Mouse (Mus musculus) lung, embryonic 14.5 days (tissue): ENCODE measurements at regions not wholly inside any gene's neighbourhood (a gene's known extent, or its start where the extent isn't known, plus 50 kb on each side); places are given as distances from the start of the nearest gene placed in this dataset.

Source experiments
- ATAC-seq: fragments of 200-750 bp; cut with Nextera tagmentation; 2 replicates; pipeline ENCODE4 v1.8.0; 2017; ENCODE audit warnings: mild to moderate bottlenecking, moderate TSS enrichment, moderate library complexity; ENCODE audit not compliant: insufficient read depth
- DNase-seq: peaks from one replicate; pipeline ENCODE4 v3.0.0-alpha.2; 2015
- H3K27ac ChIP-seq: fragments of 300-500 bp; sonication (generic); 2 replicates; pipeline ENCODE4 v1.5.1; 2014; ENCODE audit warnings: low read depth, mild to moderate bottlenecking, moderate library complexity
- H3K27me3 ChIP-seq: fragments of 300-500 bp; sonication (generic); 2 replicates; pipeline ENCODE4 v1.6.1; 2014; ENCODE audit warnings: low read length, control low read depth; ENCODE audit not compliant: insufficient read depth
- H3K36me3 ChIP-seq: fragments of 300-500 bp; sonication (generic); 2 replicates; pipeline ENCODE4 v1.6.1; 2014; ENCODE audit warnings: control low read depth; ENCODE audit not compliant: insufficient read depth
- H3K4me1 ChIP-seq: fragments of 300-500 bp; sonication (generic); 2 replicates; pipeline ENCODE4 v1.6.1; 2014; ENCODE audit warnings: antibody characterized with exemption, control low read depth; ENCODE audit not compliant: insufficient read depth
- H3K4me2 ChIP-seq: fragments of 300-500 bp; sonication (generic); 2 replicates; pipeline ENCODE4 v1.6.1; 2014; ENCODE audit warnings: mild to moderate bottlenecking
- H3K4me3 ChIP-seq: fragments of 300-500 bp; sonication (generic); 2 replicates; pipeline ENCODE4 v1.5.1; 2014; ENCODE audit warnings: low read depth, low read length
- H3K9ac ChIP-seq: fragments of 300-500 bp; sonication (generic); 2 replicates; pipeline ENCODE4 v1.6.1; 2014
- H3K9me3 ChIP-seq: fragments of 300-500 bp; sonication (generic); 2 replicates; pipeline ENCODE4 v1.6.1; 2016; ENCODE audit warnings: low read depth, low read length, control low read depth
- CTCF ChIP-seq: IDR thresholded peaks from 2 replicates; pipeline ENCODE4 v1.5.1; 2016; ENCODE audit warnings: antibody characterized with exemption, low read depth
- WGBS: fragments of 180-500 bp; shearing (Covaris S2); extraction: QIAGEN DNeasy Blood & Tissue Kit; methylation state at CpG from one replicate; pipeline ENCODE4 v1.1.7; 2014; 5-methylcytosine and 5-hydroxymethylcytosine counted together

- no peaks in the 10 kb centered on the region for H3K4me1 ChIP-seq
- no peak for TF ChIP-seq CTCF
- no peak overlapping the region for H3K9ac ChIP-seq
- 35% methylated on average over 6 of the region's 6 CpGs for WGBS
- DNase-seq = peak; percentile 58
- peak overlapping the region; percentile 56 for H3K27ac ChIP-seq
- H3K9me3 ChIP-seq = no peaks in the 10 kb centered on the region
- ATAC-seq = peak; percentile 67
- no peak overlapping the region for H3K4me3 ChIP-seq
- no peaks in the 10 kb centered on the region for H3K27me3 ChIP-seq
- no peaks in the 10 kb centered on the region for H3K36me3 ChIP-seq
- 0 out of 2 replicates have a peak overlapping the region, but pooled peaks have one; percentile 3 for H3K4me2 ChIP-seq
Observed at GRCm38 (mm10) chr2:11398391-11398790, 155.5 kb downstream of the Pfkfb3 start.

GRCm38 (mm10) chr2:11396835-11397234, 157.0 kb downstream of the Pfkfb3 start:
- no peak for DNase-seq
- Histone ChIP-seq H3K4me3 (no peak overlapping the region), H3K27me3 (no peaks in the 10 kb centered on the region), H3K27ac (no peak overlapping the region), H3K4me2 (no peak overlapping the region), H3K36me3 (no peaks in the 10 kb centered on the region), H3K4me1 (no peaks in the 10 kb centered on the region), H3K9me3 (no peaks in the 10 kb centered on the region), H3K9ac (no peak overlapping the region)
- ATAC-seq = no peak
- 84% methylated on average over 3 of the region's 3 CpGs for WGBS
- TF ChIP-seq CTCF = peak; percentile 19; the same call in 1 of the 2 replicates

GRCm38 (mm10) chr2:11394675-11395349, 159.1 kb downstream of the Pfkfb3 start:
- H3K4me1 ChIP-seq = no peaks in the 10 kb centered on the region
- H3K9me3 ChIP-seq = no peaks in the 10 kb centered on the region
- no peak overlapping the region for H3K4me2 ChIP-seq
- H3K27me3 ChIP-seq = no peaks in the 10 kb centered on the region
- no peaks in the 10 kb centered on the region for H3K36me3 ChIP-seq
- no peak for ATAC-seq
- no peak overlapping the region for H3K9ac ChIP-seq
- no peak for DNase-seq
- TF ChIP-seq CTCF = no peak
- no peak overlapping the region for H3K27ac ChIP-seq
- WGBS = 67% methylated on average over 4 of the region's 5 CpGs
- H3K4me3 ChIP-seq = no peak overlapping the region

GRCm38 (mm10) chr2:11391725-11392124, 162.2 kb downstream of the Pfkfb3 start:
- H3K4me2 ChIP-seq = no peak overlapping the region
- TF ChIP-seq CTCF = no peak
- no peaks in the 10 kb centered on the region for H3K27me3 ChIP-seq
- no peak overlapping the region for H3K9ac ChIP-seq
- H3K27ac ChIP-seq = no peak overlapping the region
- WGBS = 64% methylated on average over 6 of the region's 6 CpGs
- no peaks in the 10 kb centered on the region for H3K9me3 ChIP-seq
- no peak overlapping the region for H3K4me3 ChIP-seq
- H3K4me1 ChIP-seq = no peaks in the 10 kb centered on the region
- DNase-seq (no peak), ATAC-seq (no peak)
- no peaks in the 10 kb centered on the region for H3K36me3 ChIP-seq

- DNase-seq (no peak), ATAC-seq (no peak)
- Histone ChIP-seq H3K27ac (no peak overlapping the region), H3K4me3 (no peak overlapping the region), H3K9me3 (no peaks in the 10 kb centered on the region), H3K4me2 (no peak overlapping the region), H3K9ac (no peak overlapping the region), H3K27me3 (no peaks in the 10 kb centered on the region), H3K4me1 (no peaks in the 10 kb centered on the region), H3K36me3 (no peaks in the 10 kb centered on the region)
- WGBS = 66% methylated on average over 6 of the region's 6 CpGs
- no peak for TF ChIP-seq CTCF
Observed at GRCm38 (mm10) chr2:11390667-11391334, 163.1 kb downstream of the Pfkfb3 start.

- Histone ChIP-seq H3K27me3 (no peaks in the 10 kb centered on the region), H3K4me2 (no peak overlapping the region), H3K27ac (no peak overlapping the region), H3K4me3 (no peak overlapping the region), H3K9me3 (no peaks in the 10 kb centered on the region), H3K9ac (no peak overlapping the region), H3K36me3 (no peaks in the 10 kb centered on the region), H3K4me1 (no peaks in the 10 kb centered on the region)
- no peak for TF ChIP-seq CTCF
- WGBS = 75% methylated on average over 2 of the region's 2 CpGs
- ATAC-seq (no peak), DNase-seq (no peak)
Observed at GRCm38 (mm10) chr2:11387623-11388022, 166.3 kb downstream of the Pfkfb3 start.

GRCm38 (mm10) chr2:11383815-11384214, 170.1 kb downstream of the Pfkfb3 start:
- TF ChIP-seq CTCF = no peak

More at GRCm38 (mm10) chr2:11383815-11384214, 170.1 kb downstream of the Pfkfb3 start:
- no peaks in the 10 kb centered on the region for H3K36me3 ChIP-seq
- H3K9ac ChIP-seq = no peak overlapping the region
- 33% methylated on average over 2 of the region's 2 CpGs for WGBS
- no peaks in the 10 kb centered on the region for H3K9me3 ChIP-seq
- H3K27ac ChIP-seq = no peak overlapping the region
- ATAC-seq (no peak), DNase-seq (no peak)
- no peak overlapping the region for H3K4me2 ChIP-seq
- no peak overlapping the region for H3K4me3 ChIP-seq
- no peaks in the 10 kb centered on the region for H3K4me1 ChIP-seq
- no peaks in the 10 kb centered on the region for H3K27me3 ChIP-seq
